Mouse (Mus musculus) CD4-positive naive resting alpha-beta T cell, adult 57 days (primary cell): ENCODE data around the gene Il17a. TPM values are rescaled to one million over a fixed set of nuclear protein-coding genes. Genes with fewer than 3 reads are reported as not detected.

Source experiments
- total RNA-seq: library from RNA; stranded (reverse); gene quantifications from one replicate; pipeline ENCODE4 v1.2.4, GENCODE M21; 2023

Il17a gene
- total RNA-seq: not detected

DNA sequence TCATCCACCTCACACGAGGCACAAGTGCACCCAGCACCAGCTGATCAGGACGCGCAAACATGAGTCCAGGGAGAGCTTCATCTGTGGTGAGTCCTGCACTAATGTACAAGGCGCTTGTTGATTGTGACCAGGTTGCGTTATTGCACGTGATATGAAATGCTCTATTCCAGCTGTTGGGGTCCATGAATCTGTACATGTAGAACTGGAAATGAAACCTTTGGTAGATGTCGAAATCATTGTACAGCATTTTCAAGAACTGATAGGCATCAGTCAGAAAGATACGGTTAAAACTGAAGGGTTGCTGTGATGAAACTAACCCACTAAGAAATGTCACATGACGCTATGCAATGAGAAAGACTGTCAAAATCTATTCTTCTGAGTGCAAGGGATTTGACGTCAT is at the start of gene Il17a:
Gene Il17a (plus strand): TSS at position 3 of the 400 bp plus-strand sequence.

Other genes starting within 250 kb of the Il17a start
- not detected for gene Pkhd1, start 112.8 kb upstream of the Il17a start, total RNA-seq
- 2.1 TPM for gene Il17f, start 59.7 kb downstream of the Il17a start, total RNA-seq
- gene Mcm3, start 89.4 kb downstream of the Il17a start, total RNA-seq: 50.5 TPM
- gene Paqr8, start 159.7 kb downstream of the Il17a start, total RNA-seq: 7.2 TPM
- gene Efhc1, start 220.7 kb downstream of the Il17a start, total RNA-seq: 0.80 TPM